Mouse (Mus musculus) lung, postnatal 0 days (tissue): ENCODE data around the gene Dstn. TPM values are rescaled to one million over a fixed set of nuclear protein-coding genes. Genes with fewer than 3 reads are reported as not detected.

ENCODE experiments used
- ATAC-seq: fragments of 200-750 bp; cut with Nextera tagmentation; 2 replicates; pipeline ENCODE4 v1.8.0; 2017; ENCODE audit warnings: moderate library complexity
- DNase-seq: peaks from one replicate; pipeline ENCODE4 v3.0.0-alpha.2; 2016; ENCODE audit warnings: low spot score
- H3K27ac ChIP-seq: fragments of 300-500 bp; sonication (generic); 2 replicates; pipeline ENCODE4 v1.5.1; 2014; ENCODE audit warnings: antibody characterized with exemption, mild to moderate bottlenecking, low read length, mixed read lengths
- H3K27me3 ChIP-seq: fragments of 300-500 bp; sonication (generic); replicated peaks from 2 replicates; pipeline ENCODE4 v1.6.1; 2014; ENCODE audit warnings: low read length, mixed read lengths; ENCODE audit not compliant: insufficient read depth
- H3K36me3 ChIP-seq: fragments of 300-500 bp; sonication (generic); 2 replicates; pipeline ENCODE4 v1.6.1; 2014; ENCODE audit warnings: low read length, mixed read lengths; ENCODE audit not compliant: insufficient read depth
- H3K4me1 ChIP-seq: fragments of 300-500 bp; sonication (generic); 2 replicates; pipeline ENCODE4 v1.6.1; 2014; ENCODE audit warnings: antibody characterized with exemption, low read depth, low read length, mixed read lengths; ENCODE audit not compliant: insufficient read depth
- H3K4me2 ChIP-seq: fragments of 300-500 bp; sonication (generic); replicated peaks from 2 replicates; pipeline ENCODE4 v1.6.1; 2014; ENCODE audit warnings: low read depth, mild to moderate bottlenecking, low read length, moderate library complexity, mixed read lengths
- H3K4me3 ChIP-seq: fragments of 300-500 bp; sonication (generic); 2 replicates; pipeline ENCODE4 v1.5.1; 2014; ENCODE audit warnings: low read depth, low read length
- H3K9ac ChIP-seq: fragments of 300-500 bp; sonication (generic); replicated peaks from 2 replicates; pipeline ENCODE4 v1.6.1; 2014; ENCODE audit warnings: low read depth, mild to moderate bottlenecking
- H3K9me3 ChIP-seq: fragments of 300-500 bp; sonication (generic); 2 replicates; pipeline ENCODE4 v1.6.1; 2016; ENCODE audit warnings: low read length, mixed read lengths
- CTCF ChIP-seq: IDR thresholded peaks from 2 replicates; pipeline ENCODE4 v1.5.1; 2016; ENCODE audit warnings: antibody characterized with exemption, mild to moderate bottlenecking
- EP300 ChIP-seq: IDR thresholded peaks from 2 replicates; pipeline ENCODE4 v1.6.1; 2016; ENCODE audit warnings: antibody characterized with exemption, mild to moderate bottlenecking, control low read depth
- WGBS: fragments of 180-500 bp; shearing (Covaris S2); extraction: QIAGEN DNeasy Blood & Tissue Kit; methylation state at CpG from one replicate; pipeline ENCODE4 v1.1.7; 2014; 5-methylcytosine and 5-hydroxymethylcytosine counted together
- polyA plus RNA-seq: library from polyadenylated mRNA; unstranded; fragments of >200 nt; fragmentation: Nextera tagmentation; extraction: Ambion mirVana; gene quantifications from 2 replicates; pipeline ENCODE4 v1.2.1, GENCODE M21; 2015

The Dstn gene
- 640 and 655 TPM in 2 replicates for polyA plus RNA-seq

DNA sequence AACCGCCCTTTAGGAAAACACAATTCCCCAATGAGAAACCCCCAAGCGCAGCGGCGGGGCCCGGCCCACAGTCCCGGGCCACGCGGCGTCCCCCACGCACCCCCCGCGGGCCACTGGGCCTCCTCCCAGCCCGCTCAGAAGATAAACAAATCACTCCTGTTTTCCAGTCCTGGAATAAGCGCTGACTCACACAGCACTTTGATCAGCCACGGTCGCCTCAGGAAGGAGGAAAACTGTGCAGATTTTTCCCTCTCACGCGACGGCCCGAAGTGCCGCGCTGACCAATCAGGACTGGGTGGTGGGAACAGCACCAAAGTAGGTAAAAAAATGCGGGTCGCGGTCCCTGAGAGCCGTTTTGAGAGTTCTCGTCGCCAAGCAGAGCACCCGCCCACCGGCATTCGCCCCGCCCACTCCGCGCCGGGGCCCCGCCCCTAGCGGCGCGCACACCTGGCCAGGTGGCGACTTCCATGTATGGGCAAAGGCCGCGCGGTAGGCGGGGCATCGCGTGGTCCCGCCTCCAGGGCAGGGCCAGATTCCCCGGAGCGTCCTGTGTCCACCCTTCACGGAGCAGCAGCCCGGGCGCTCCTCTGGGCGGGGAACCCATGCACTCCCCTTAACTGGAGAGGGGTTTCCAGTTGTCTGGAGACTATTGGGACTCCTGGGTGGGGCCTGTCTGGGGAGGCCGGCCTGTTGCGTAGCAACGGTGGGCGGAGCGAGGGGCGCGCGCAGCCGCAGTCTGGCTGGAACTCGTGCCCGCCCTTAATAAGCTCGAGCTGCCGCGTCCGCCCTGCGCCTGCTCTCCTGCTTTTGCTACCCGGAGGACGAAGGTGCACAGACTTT lies at the start of gene Dstn:
Dstn (plus strand) TSS at position 561 of the 840 bp plus-strand sequence.
- peak within 1 kb of the TSS; percentile 99 for H3K27ac ChIP-seq
- no peaks in the 10 kb centered on the region for H3K36me3 ChIP-seq
- WGBS: under 1% methylated on average over 66 of the region's 71 CpGs
- no peaks in the 10 kb centered on the region for H3K27me3 ChIP-seq
- H3K4me3 ChIP-seq: peak within 1 kb of the TSS; percentile 87
- DNase-seq (peak; percentile 98), ATAC-seq (peak; percentile 96)
- no peaks in the 10 kb centered on the region for H3K9me3 ChIP-seq
- peak within 1 kb of the TSS; percentile 99 for H3K9ac ChIP-seq
- TF ChIP-seq EP300 (peak; percentile 47; the same call in 1 of the 2 replicates), CTCF (no peak)
- peak within 1 kb of the TSS; percentile 59 for H3K4me2 ChIP-seq
- peaks cover 9% of the 10 kb centered on the region for H3K4me1 ChIP-seq

DNA sequence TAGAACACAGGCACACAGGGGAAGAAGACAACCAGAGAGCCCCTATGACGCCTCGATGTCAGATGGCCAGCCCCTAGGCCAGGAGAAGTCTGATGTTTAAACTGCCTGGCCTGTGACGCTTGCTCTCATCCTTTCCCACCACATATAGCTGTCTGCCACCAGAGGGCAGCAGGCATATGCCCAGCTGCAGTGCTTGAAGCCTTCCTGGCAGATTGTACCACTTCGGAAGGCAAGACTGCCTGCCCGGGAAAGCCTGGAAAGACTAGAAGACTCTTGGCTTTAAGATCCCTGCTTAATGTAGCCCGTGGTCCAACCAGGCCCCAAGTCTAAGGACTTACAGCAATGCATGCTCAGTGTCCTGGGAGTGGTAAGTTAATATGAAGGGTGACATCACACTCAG lies 47.8 kb upstream of the Dstn start:
- no peaks in the 10 kb centered on the region for H3K9me3 ChIP-seq
- no peak overlapping the region for H3K4me3 ChIP-seq
- DNase-seq (peak; percentile 92), ATAC-seq (peak; percentile 74)
- H3K9ac ChIP-seq: no peak overlapping the region
- H3K27me3 ChIP-seq: no peaks in the 10 kb centered on the region
- 0 out of 2 replicates have a peak, but pooled peaks cover 4% of the 10 kb centered on the region for H3K4me1 ChIP-seq
- 3% methylated on average over 6 of the region's 6 CpGs for WGBS
- no peaks in the 10 kb centered on the region for H3K36me3 ChIP-seq
- H3K27ac ChIP-seq: no peak overlapping the region
- H3K4me2 ChIP-seq: 0 out of 2 replicates have a peak overlapping the region, but pooled peaks have one; percentile 25
- TF ChIP-seq CTCF: peak; percentile 99
- no peak for TF ChIP-seq EP300

GRCm38 (mm10) chr2:143870936-143871688 lies 44.0 kb upstream of the Dstn start:
- no peak for TF ChIP-seq EP300
- no peak for TF ChIP-seq CTCF
- no peak overlapping the region for H3K4me2 ChIP-seq
- ATAC-seq (no peak), DNase-seq (no peak)
- H3K27me3 ChIP-seq: no peaks in the 10 kb centered on the region
- H3K4me3 ChIP-seq: no peak overlapping the region
- no peaks in the 10 kb centered on the region for H3K9me3 ChIP-seq
- no peak overlapping the region for H3K27ac ChIP-seq
- no peaks in the 10 kb centered on the region for H3K36me3 ChIP-seq
- 22% methylated on average over 10 of the region's 10 CpGs for WGBS
- H3K4me1 ChIP-seq: no peaks in the 10 kb centered on the region
- H3K9ac ChIP-seq: no peak overlapping the region

- no peak for ATAC-seq
- WGBS: 43% methylated on average over 1 of the region's 1 CpGs
- H3K4me2 ChIP-seq: no peak overlapping the region
- no peaks in the 10 kb centered on the region for H3K27me3 ChIP-seq
- H3K4me3 ChIP-seq: no peak overlapping the region
- no peak overlapping the region; the same call in 1 of the 2 replicates for H3K27ac ChIP-seq
- H3K36me3 ChIP-seq: no peaks in the 10 kb centered on the region
- DNase-seq: no peak
- no peak overlapping the region for H3K9ac ChIP-seq
- no peaks in the 10 kb centered on the region for H3K9me3 ChIP-seq
- H3K4me1 ChIP-seq: no peaks in the 10 kb centered on the region
- no peak for TF ChIP-seq CTCF
- no peak for TF ChIP-seq EP300
These were observed 39.1 kb upstream of the Dstn start for GRCm38 (mm10) chr2:143876026-143876425.

DNA sequence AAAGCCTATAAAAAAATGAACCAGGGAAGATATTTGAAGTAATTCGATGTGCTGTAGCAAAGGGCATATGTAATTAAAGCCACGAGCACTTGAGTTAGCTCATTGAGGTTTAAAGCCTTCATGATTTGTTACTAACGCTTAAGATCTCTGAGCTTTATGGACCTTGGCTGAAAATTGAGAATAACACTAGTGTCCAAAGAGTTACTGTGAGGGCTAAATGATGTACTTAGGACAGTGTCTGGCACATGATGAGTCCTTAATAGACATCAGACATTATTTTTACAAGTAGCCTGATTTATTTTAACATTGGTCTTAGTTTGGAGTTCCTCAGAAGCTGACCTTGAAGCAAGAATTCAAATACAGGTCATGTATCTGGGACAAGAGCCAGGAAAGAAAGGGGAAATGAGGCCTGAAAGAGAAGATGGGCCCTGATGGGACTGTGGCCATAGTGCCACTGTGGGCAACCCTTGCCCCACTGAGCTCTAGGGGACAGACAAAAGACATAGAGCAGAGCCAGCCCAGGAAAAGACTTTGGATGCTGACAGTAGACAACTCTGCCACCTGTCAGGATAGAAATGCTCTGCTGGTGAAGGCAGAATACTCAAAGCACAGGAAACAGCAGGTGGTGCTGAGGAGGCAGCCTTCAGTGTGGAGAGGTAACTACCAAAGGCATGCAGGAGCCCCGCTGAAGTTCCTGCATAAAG lies 38.0 kb upstream of the Dstn start:
- ATAC-seq (peak; percentile 47), DNase-seq (peak; percentile 39)
- TF ChIP-seq EP300 (no peak), CTCF (peak; percentile 64)
- H3K27me3 ChIP-seq: no peaks in the 10 kb centered on the region
- no peaks in the 10 kb centered on the region for H3K4me1 ChIP-seq
- no peak overlapping the region for H3K4me2 ChIP-seq
- no peaks in the 10 kb centered on the region for H3K36me3 ChIP-seq
- H3K27ac ChIP-seq: no peak overlapping the region
- H3K9me3 ChIP-seq: no peaks in the 10 kb centered on the region
- no peak overlapping the region for H3K9ac ChIP-seq
- no peak overlapping the region for H3K4me3 ChIP-seq
- 60% methylated on average over 4 of the region's 4 CpGs for WGBS

DNA sequence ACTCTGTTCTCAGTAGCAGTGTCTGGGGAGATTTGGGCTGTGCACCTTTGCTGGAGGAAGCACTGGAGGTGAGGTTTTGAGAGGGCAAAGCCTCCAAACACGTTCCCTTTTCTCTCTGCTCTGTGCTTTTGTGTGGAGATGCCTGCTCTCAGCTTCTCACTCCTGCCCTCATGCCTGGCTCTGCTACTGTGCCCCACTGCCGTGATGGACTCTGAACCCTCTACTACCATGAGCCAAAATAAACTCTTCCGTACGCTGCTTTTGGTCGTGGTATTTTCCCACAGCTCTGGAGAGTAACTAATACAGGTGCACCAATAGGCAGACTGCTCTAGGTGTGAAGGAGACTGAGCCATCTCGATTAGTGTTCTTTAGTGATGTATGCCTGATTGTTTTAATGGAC lies 35.8 kb upstream of the Dstn start:
- no peaks in the 10 kb centered on the region for H3K4me1 ChIP-seq
- H3K4me2 ChIP-seq: no peak overlapping the region
- no peaks in the 10 kb centered on the region for H3K27me3 ChIP-seq
- ATAC-seq (no peak), DNase-seq (no peak)
- no peak overlapping the region for H3K9ac ChIP-seq
- 85% methylated on average over 6 of the region's 6 CpGs for WGBS
- H3K9me3 ChIP-seq: no peaks in the 10 kb centered on the region
- TF ChIP-seq CTCF: no peak
- TF ChIP-seq EP300: no peak
- no peak overlapping the region for H3K27ac ChIP-seq
- H3K4me3 ChIP-seq: no peak overlapping the region
- H3K36me3 ChIP-seq: no peaks in the 10 kb centered on the region
